Mouse (Mus musculus): ENCODE data around the gene Crybg3.

GRCm38 (mm10) chr16:59545360-59545759, 55.4 kb downstream of the Crybg3 start:
- TF ChIP-seq FLI1 (IDR thresholded peaks at IDR 0.05; ENCODE audit: low read length) (no peak), GATA1 (IDR thresholded peaks at IDR 0.05; ENCODE audit: borderline replicate concordance, low read length) (no peak)
